Mouse (Mus musculus): ENCODE measurements at regions not wholly inside any gene's neighbourhood (a gene's known extent, or its start where the extent isn't known, plus 50 kb on each side); places are given as distances from the start of the nearest gene placed in this dataset.

- DNase-seq (ENCODE audit: low spot score) = no peak
These were observed 119.3 kb upstream of the Slc44a1 start for GRCm38 (mm10) chr4:53320735-53321449.

DNA sequence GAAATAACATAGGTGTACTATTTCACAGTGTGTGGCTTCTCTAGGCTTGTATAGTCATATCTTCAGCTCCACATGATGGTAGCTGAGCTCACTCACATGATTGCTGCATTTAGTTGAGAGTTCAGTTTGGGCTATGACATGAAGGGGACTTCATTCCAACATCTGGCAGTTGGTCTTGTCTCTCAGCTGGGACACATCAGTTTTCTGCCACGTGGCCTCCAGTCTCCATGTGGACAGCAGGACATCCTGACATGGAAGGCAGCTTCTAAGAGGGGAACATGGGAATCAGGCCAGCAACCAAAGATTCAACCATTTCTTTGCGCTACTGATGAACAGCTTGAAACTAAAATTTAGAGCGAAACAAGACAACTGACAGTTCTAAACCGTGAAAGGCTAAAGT lies 121.2 kb upstream of the Slc44a1 start:
- no peak for DNase-seq (ENCODE audit: low spot score)

DNA sequence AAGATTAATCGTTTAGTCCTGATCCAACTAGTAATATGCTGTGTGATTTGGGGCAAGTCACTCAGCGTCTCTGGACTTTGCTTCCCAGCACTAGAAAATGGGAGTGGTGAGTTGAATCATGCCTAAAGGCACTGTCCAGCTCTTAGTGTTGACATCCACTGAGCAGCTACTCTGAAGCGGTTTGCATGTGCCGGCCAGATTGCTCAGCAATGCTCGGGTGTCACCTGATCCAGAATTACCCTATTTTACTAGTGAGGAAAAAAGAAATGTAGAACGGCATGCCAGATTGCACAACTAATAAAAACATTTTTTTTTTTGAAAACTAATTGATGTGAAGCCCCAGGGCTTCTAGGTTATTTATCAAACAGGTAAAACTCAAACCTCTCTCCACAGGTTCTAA lies 122.0 kb upstream of the Slc44a1 start:
- no peak for DNase-seq (ENCODE audit: low spot score)

- DNase-seq (ENCODE audit: low spot score) = no peak
These were observed 122.8 kb upstream of the Slc44a1 start for GRCm38 (mm10) chr4:53317453-53317824.

DNA sequence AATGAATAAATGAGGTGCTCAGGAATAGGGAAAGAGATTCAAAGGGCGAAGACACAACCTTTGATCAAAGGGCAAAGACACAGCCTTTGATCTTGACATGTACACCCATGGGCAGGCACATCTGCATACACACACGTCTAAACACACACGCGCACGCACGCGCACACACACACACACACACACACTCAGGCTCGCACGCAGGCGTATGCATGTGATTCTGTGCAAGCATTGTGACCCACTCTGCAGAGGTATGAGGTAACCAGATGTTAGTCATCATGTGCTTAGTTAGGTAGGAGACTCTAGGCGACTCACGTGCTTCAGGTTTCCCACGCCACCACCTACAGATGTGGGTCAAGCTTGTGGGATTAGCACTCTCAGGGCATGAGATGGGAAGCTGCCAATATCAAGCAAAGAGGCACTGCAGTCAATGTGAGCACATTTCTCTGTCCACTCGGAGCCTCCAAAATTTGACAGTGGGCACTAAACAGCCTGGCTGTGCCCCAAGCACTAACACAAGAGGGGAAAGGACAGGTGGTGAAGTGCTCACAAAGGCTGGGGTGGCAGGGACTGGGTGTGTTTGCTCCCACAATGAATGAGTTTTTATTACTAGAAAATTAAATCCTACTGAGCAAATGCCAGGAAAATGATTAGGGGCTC lies 123.3 kb upstream of the Slc44a1 start:
- DNase-seq (ENCODE audit: low spot score) = no peak

- DNase-seq (ENCODE audit: low spot score) = no peak
These were observed 124.1 kb upstream of the Slc44a1 start for GRCm38 (mm10) chr4:53315876-53316762.

- no peak for DNase-seq (ENCODE audit: low spot score)
These were observed 124.9 kb upstream of the Slc44a1 start for GRCm38 (mm10) chr4:53315121-53315875.

DNA sequence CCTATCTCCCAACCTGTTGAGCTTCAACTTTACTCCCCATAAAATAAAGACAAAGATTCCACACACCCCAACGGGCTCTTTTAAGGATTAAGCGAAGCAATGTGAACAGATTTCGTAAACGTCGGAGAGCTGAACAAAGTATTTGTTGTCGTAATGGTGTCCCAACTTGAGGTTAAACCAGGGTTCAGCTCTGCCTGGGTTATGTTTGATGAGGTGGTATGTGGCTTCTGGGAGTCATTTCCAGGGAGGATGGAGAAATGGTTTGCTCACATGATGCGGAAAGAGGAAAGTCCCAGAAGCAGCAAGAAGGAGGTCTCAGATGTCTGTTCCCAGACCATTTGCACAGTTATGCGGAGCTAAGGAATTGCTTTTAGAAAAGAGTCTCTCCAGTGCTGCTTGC lies 126.1 kb upstream of the Slc44a1 start:
- no peak for DNase-seq (ENCODE audit: low spot score)

- no peak for DNase-seq (ENCODE audit: low spot score)
These were observed 133.1 kb upstream of the Slc44a1 start for GRCm38 (mm10) chr4:53307121-53307520.

DNA sequence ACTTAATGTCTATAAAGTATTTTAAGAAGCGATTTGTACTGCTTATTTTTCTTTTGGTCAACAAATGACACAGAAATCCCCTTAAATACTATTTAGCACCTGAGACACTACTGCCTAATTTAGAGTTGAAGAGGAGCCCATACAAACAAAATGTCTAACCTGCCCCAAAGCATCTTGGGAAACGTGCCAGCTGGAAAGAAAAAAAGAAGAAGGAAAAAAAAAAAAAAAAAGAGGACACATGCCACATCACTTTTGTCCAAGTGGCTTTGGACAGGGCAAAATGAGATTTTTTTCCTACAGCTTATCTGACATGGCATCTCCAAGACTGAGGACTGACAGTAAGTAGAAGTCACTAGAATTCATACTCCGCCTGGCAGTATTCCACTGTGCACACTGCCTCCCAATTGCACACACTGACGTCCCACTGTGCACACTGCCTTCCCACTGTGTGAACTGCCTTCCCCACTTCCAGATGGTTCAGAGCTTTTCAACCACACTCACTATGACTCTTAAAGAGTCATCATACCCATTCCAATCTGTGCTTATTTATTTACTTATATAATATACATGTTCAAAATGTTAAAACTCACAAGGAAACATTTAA lies 135.3 kb upstream of the Slc44a1 start:
- no peak for DNase-seq (ENCODE audit: low spot score)

GRCm38 (mm10) chr4:53304290-53304654 lies 135.9 kb upstream of the Slc44a1 start:
- DNase-seq (ENCODE audit: low spot score) = no peak

DNA sequence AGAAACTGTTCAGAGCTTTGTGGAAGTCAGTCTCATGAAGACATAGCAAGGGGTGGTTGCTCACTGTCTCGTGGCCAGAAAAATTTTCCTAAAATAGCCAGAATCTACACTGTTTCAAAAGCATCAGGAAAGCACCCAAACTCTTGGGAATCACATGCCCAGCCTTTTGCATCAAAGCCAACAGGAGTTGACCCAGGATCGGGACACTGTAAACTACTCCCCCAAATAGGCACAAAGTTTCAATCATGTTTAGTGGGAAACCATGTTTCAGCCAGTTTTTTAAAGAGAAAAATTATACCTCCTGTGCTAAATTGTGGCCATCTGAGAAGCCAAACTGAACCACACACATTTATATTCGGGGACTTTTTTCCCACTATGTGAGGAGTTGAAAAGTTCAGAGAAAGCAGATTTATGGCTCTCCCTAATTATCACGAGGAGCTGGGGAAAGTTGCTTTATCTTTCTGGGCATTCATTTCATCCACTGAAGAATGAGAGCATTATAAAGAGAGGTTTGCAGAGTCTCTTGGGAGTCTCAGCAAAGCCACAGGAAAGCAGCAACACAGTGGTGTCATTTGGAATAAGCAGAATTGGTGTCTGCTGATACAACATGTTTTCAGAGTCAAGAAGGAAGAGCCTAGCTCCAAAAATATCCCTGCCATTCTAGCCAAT lies 136.5 kb upstream of the Slc44a1 start:
- DNase-seq (ENCODE audit: low spot score) = no peak

- DNase-seq (ENCODE audit: low spot score) = no peak
These were observed 138.3 kb upstream of the Abca1 start for GRCm38 (mm10) chr4:53297975-53298374.

DNA sequence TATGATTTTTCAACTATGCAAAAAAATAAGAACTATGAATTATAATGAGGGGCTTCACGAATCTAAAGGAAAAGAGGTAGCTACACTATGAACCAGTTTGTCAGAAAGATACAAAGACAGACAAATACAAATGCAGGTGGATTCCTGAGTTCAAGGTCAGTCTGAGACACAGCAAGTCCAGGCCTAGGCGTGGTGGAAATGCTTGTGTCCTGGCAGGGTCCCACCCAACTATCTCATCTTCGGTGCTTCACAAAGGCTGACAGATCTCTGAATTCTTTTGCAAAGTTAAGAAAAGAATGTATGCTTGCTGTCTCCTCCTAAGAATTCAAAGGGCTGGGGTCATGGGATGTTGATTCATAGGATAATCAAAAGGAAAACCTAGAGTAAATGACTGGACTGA lies 132.9 kb upstream of the Abca1 start:
- DNase-seq (ENCODE audit: low spot score) = no peak

DNA sequence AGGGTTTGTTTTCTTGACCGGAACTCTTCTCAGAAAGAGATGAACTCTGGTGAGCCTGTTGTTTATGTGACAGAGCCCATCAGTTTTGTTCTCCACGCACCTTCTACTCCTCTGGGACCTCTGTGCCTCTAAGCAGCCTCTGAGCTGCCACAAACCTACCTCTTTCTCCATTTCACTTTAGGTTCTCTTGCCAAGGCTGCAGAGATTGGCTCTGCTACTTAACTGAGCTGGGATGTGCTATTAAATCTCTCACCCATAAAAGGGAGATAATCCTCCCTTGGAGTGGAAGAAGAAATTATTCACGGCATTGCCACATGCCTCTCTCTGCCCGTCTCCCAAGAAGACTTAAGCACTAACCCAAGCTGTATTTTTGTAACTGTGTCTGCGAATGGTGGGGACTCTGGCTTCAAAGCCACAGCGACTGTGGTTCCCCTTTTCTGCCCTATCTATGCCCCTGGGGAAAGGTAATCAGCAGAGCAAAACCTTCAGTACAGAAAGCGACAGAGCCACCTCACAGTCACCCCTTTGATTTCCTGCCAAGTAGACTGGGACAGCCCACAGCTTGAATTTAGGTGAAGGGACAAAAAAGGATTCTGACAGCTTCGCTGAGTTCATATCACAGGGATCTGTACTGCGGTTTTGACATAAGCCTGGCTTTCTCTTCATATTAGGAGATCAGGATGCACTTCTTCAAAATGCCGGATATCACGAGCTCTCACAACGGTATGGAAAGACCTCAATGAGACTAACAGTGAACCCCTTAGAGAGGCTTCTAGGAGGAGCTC lies 118.2 kb upstream of the Abca1 start:
- DNase-seq (ENCODE audit: low spot score) = no peak

GRCm38 (mm10) chr4:53270433-53270832 lies 110.7 kb upstream of the Abca1 start:
- no peak for DNase-seq (ENCODE audit: low spot score)

DNA sequence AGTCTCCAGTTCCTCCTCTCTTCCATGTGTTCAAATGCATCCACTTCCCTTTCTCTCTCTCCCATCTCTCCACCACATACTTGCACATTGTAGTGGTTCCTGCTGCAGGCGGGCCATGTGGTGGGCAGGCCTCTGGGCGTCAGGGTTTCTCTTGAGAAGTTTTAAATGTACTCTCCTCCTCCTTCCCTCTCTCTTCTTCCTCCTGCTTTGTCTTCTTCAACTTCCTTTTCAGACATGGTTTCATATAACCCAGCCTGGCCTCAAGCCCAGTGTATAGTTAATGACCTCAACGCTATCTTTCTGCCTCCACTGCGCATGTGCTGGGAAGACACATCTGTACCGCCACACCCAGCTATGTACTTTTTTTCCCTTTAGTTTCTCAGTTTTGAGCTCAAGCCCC lies 110.3 kb upstream of the Abca1 start:
- peak; percentile 34 for DNase-seq (ENCODE audit: low spot score)

- no peak for DNase-seq (ENCODE audit: low spot score)
These were observed 109.7 kb upstream of the Abca1 start for GRCm38 (mm10) chr4:53269251-53269842.

DNA sequence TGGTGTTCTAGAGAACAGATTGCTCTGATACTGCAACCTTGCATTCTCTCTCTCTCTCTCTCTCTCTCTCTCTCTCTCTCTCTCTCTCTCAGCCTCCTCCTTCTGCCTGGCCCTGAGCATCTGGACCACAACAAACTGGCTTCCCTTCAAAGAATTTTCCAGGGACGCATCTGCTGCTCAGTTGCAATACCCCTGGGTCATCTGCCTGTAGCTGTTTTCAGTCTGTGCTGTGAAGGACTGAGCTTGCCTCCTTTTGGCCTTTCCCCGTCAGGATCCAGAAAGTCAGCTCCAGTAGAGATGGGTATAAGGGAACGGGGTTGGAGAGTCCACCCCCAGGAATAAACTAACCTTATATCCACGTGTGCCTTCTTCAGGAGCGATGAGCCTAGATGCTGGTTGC lies 105.2 kb upstream of the Abca1 start:
- DNase-seq (ENCODE audit: low spot score) = peak; percentile 76

DNA sequence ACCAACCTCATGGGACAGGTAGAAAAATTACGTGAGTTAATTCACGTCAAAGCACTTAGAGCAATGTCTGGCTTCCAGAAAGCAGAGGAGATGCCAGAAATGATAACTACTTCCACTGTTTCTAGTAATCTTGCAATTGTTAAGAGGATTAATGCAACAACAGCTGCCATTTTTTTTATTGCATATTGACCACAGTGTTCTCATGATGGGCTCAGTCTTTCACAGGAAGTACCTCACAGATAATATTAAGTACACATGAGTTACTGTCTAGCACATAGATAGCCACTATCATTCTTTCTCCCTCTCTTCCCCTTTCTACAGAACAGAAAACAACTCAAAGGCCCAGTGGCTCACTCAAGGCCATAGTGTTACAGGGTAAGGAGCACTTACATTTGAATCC lies 104.8 kb upstream of the Abca1 start:
- DNase-seq (ENCODE audit: low spot score) = no peak
